Mouse (Mus musculus) testis, adult 10 weeks (tissue): ENCODE measurements around the gene Adgrg6. TPM values are rescaled to one million over a fixed set of nuclear protein-coding genes. Genes with fewer than 3 reads are reported as not detected.

Source experiments
- polyA plus RNA-seq: library from polyadenylated mRNA; stranded (reverse); fragments of 350-450 nt; fragmentation: Illumina TruSeq; extraction: RNeasy Lipid Tissue Mini Kit (QIAGEN cat#74804); gene quantifications from one replicate; pipeline ENCODE4 v1.2.3, GENCODE M21; 2014; ENCODE audit warnings: low read depth, low replicate concordance

The Adgrg6 gene
- 0.24 TPM for polyA plus RNA-seq

GRCm38 (mm10) chr10:14544941-14545717 is at the start of gene Adgrg6:
Gene Adgrg6, minus strand, starts transcription at chr10:14545659.

Other genes with a start within 250 kb of the Adgrg6 start
- gene Vta1, start 159.9 kb upstream of the Adgrg6 start, polyA plus RNA-seq, result 29.5 TPM
- 56.7 TPM for gene Nmbr, start 159.9 kb upstream of the Adgrg6 start, polyA plus RNA-seq
- gene Gje1, start 172.6 kb upstream of the Adgrg6 start, polyA plus RNA-seq, result 0.22 TPM